Mouse (Mus musculus) T-helper 1 cell (primary cell): ENCODE data around the gene Lrfn4.

Experiments used
- in situ Hi-C: fragments of 300-600 bp; cut with MboI, MseI; formaldehyde crosslinking; loops from one replicate; pipeline ENCODE4 v1.15.1; 2025; ENCODE audit warnings: high pct_unique_total_duplicates

Gene Lrfn4

GRCm38 (mm10) chr19:4615151-4616093 is at the start of gene Lrfn4:
Gene Lrfn4 (minus strand): TSS chr19:4615667.
- in situ Hi-C loops, result no loop called here

GRCm38 (mm10) chr19:4658156-4658555 is 42.7 kb upstream of the Lrfn4 start:
- in situ Hi-C loops, result no loop called here

- in situ Hi-C loops, result loop anchor here (5.0 kb wide), 1 partner anchor 95 kb away; no protein-coding TSS in a partner anchor
These were observed 31.5 kb upstream of the Lrfn4 start for GRCm38 (mm10) chr19:4646917-4647492.

GRCm38 (mm10) chr19:4644271-4644670 is 28.8 kb upstream of the Lrfn4 start:
- in situ Hi-C loops, result no loop called here

- in situ Hi-C loops, result no loop called here
These were observed 20.5 kb upstream of the Lrfn4 start for GRCm38 (mm10) chr19:4635986-4636385.

- in situ Hi-C loops, result no loop called here
These were observed 13.4 kb upstream of the Lrfn4 start for GRCm38 (mm10) chr19:4628819-4629218.

- in situ Hi-C loops, result no loop called here
These were observed 10.5 kb upstream of the Lrfn4 start for GRCm38 (mm10) chr19:4625829-4626535.

- in situ Hi-C loops, result no loop called here
These were observed 9.8 kb upstream of the Lrfn4 start, which contains the start of gene Rce1 for GRCm38 (mm10) chr19:4625179-4625828. Gene Rce1 (minus strand): TSS chr19:4625641.

GRCm38 (mm10) chr19:4624406-4625178 is 9.1 kb upstream of the Lrfn4 start:
- in situ Hi-C loops, result no loop called here

GRCm38 (mm10) chr19:4624006-4624405 is 8.5 kb upstream of the Lrfn4 start:
- in situ Hi-C loops, result no loop called here

GRCm38 (mm10) chr19:4623419-4623818 is 8.0 kb upstream of the Lrfn4 start:
- in situ Hi-C loops, result no loop called here

- in situ Hi-C loops, result no loop called here
These were observed 7.3 kb upstream of the Lrfn4 start for GRCm38 (mm10) chr19:4622780-4623179.

GRCm38 (mm10) chr19:4620721-4621120 is 5.3 kb upstream of the Lrfn4 start:
- in situ Hi-C loops, result no loop called here

GRCm38 (mm10) chr19:4619461-4619860 is 4.0 kb upstream of the Lrfn4 start:
- in situ Hi-C loops, result no loop called here

GRCm38 (mm10) chr19:4618183-4618582 is 2.7 kb upstream of the Lrfn4 start:
- in situ Hi-C loops, result no loop called here

GRCm38 (mm10) chr19:4616546-4616945 is 1.1 kb upstream of the Lrfn4 start:
- in situ Hi-C loops, result no loop called here

- in situ Hi-C loops, result no loop called here
These were observed 939 bp downstream of the Lrfn4 start for GRCm38 (mm10) chr19:4614305-4615150.

GRCm38 (mm10) chr19:4613464-4614304 is 1.8 kb downstream of the Lrfn4 start:
- in situ Hi-C loops, result no loop called here
